Mouse (Mus musculus): ENCODE data around the gene Cux2. TPM values are rescaled to one million over a fixed set of nuclear protein-coding genes. Genes with fewer than 3 reads are reported as not detected.
A peak's percentile ranks its signal among the peaks of the same experiment; 100 is the strongest.
"Not testable (repeated sequence)": the region's sequence is repeated elsewhere in the genome, so short reads cannot be mapped to it uniquely, and the experiment has no call there.

Gene Cux2
- polyA plus RNA-seq, 1 experiment from 2014 or later, result 4.9 TPM

- peaks cover 9% of the 10 kb centered on the region for H3K36me3 ChIP-seq (replicated peaks)
- WGBS, result 65% methylated on average over 5 of the region's 5 CpGs
- DNase-seq (ENCODE audit: low spot score), result no peak
- H3K27me3 ChIP-seq (replicated peaks; ENCODE audit: low read depth, poor library complexity, severe bottlenecking), result 0 out of 2 replicates have a peak, but pooled peaks cover 6% of the 10 kb centered on the region
- H3K27ac ChIP-seq (replicated peaks), result no peak overlapping the region
- no peak overlapping the region for H3K4me3 ChIP-seq
- peaks cover 27% of the 10 kb centered on the region for H3K4me1 ChIP-seq
- no peaks in the 10 kb centered on the region for H3K9me3 ChIP-seq
These were observed 181.9 kb downstream of the Cux2 start for GRCm38 (mm10) chr5:121867963-121868362.

GRCm38 (mm10) chr5:121864330-121864729 is 185.6 kb downstream of the Cux2 start:
- WGBS, result 12% methylated on average over 9 of the region's 11 CpGs
- peaks cover 10% of the 10 kb centered on the region; the same call in 1 of the 2 replicates for H3K9me3 ChIP-seq
- peak overlapping the region; percentile 44 for H3K4me3 ChIP-seq
- 0 out of 2 replicates have a peak, but pooled peaks cover 6% of the 10 kb centered on the region for H3K27me3 ChIP-seq (replicated peaks; ENCODE audit: low read depth, poor library complexity, severe bottlenecking)
- peak; percentile 50 for DNase-seq (ENCODE audit: low spot score)
- peaks cover 27% of the 10 kb centered on the region for H3K4me1 ChIP-seq
- H3K36me3 ChIP-seq (replicated peaks), result peaks cover 15% of the 10 kb centered on the region
- peak overlapping the region; percentile 67 for H3K27ac ChIP-seq (replicated peaks)

GRCm38 (mm10) chr5:121861964-121862363 is 187.9 kb downstream of the Cux2 start:
- H3K27me3 ChIP-seq (replicated peaks; ENCODE audit: low read depth, poor library complexity, severe bottlenecking), result 0 out of 2 replicates have a peak, but pooled peaks cover 4% of the 10 kb centered on the region
- no peak overlapping the region for H3K4me3 ChIP-seq
- peaks cover 15% of the 10 kb centered on the region for H3K4me1 ChIP-seq
- WGBS, result 52% methylated on average over 5 of the region's 5 CpGs
- no peak overlapping the region for H3K27ac ChIP-seq (replicated peaks)
- peaks cover 21% of the 10 kb centered on the region for H3K36me3 ChIP-seq (replicated peaks)
- no peak for DNase-seq (ENCODE audit: low spot score)
- peaks cover 10% of the 10 kb centered on the region; the same call in 1 of the 2 replicates for H3K9me3 ChIP-seq

DNA sequence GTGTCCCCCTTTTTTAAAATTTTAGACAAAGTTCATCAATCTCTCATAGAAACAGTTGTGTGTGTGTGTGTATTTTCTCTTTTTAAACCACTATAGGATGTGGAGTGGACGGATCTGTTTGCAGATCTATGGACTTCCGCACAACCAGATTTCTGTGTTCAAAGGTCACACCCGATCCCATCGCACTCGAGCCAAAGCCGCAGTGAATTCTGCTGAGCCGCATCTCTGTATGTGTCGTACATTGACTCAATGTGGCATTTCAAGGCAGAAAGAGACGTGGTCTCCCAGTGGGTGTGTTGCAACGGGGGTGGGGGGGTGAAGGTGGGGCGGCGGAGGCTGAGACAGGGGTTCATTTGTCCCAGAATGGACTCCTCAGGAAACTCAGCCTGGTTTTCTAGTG is 191.5 kb downstream of the Cux2 start:
- no peak overlapping the region for H3K27ac ChIP-seq (replicated peaks)
- H3K36me3 ChIP-seq (replicated peaks), result peaks cover 55% of the 10 kb centered on the region
- H3K27me3 ChIP-seq (replicated peaks; ENCODE audit: low read depth, poor library complexity, severe bottlenecking), result no peaks in the 10 kb centered on the region
- peaks cover 10% of the 10 kb centered on the region; the same call in 1 of the 2 replicates for H3K9me3 ChIP-seq
- H3K4me3 ChIP-seq, result no peak overlapping the region
- WGBS, result 91% methylated on average over 12 of the region's 12 CpGs
- H3K4me1 ChIP-seq, result peaks cover 9% of the 10 kb centered on the region
- DNase-seq (ENCODE audit: low spot score), result no peak

- H3K27ac ChIP-seq (replicated peaks), result no peak overlapping the region
- H3K4me1 ChIP-seq, result peaks cover 10% of the 10 kb centered on the region
- DNase-seq (ENCODE audit: low spot score), result no peak
- peaks cover 72% of the 10 kb centered on the region for H3K36me3 ChIP-seq (replicated peaks)
- 87% methylated on average over 11 of the region's 11 CpGs for WGBS
- no peak overlapping the region for H3K4me3 ChIP-seq
- no peaks in the 10 kb centered on the region for H3K27me3 ChIP-seq (replicated peaks; ENCODE audit: low read depth, poor library complexity, severe bottlenecking)
- H3K9me3 ChIP-seq, result peaks cover 10% of the 10 kb centered on the region; the same call in 1 of the 2 replicates
These were observed 193.2 kb downstream of the Cux2 start for GRCm38 (mm10) chr5:121856740-121857139.

- H3K4me1 ChIP-seq, result peaks cover 30% of the 10 kb centered on the region
- no peaks in the 10 kb centered on the region for H3K9me3 ChIP-seq
- 79% methylated on average over 10 of the region's 10 CpGs for WGBS
- DNase-seq (ENCODE audit: low spot score), result no peak
- no peak overlapping the region for H3K27ac ChIP-seq (replicated peaks)
- H3K4me3 ChIP-seq, result no peak overlapping the region
- no peaks in the 10 kb centered on the region for H3K27me3 ChIP-seq (replicated peaks; ENCODE audit: low read depth, poor library complexity, severe bottlenecking)
- peaks cover 76% of the 10 kb centered on the region for H3K36me3 ChIP-seq (replicated peaks)
These were observed 195.1 kb downstream of the Cux2 start for GRCm38 (mm10) chr5:121854768-121855167.

DNA sequence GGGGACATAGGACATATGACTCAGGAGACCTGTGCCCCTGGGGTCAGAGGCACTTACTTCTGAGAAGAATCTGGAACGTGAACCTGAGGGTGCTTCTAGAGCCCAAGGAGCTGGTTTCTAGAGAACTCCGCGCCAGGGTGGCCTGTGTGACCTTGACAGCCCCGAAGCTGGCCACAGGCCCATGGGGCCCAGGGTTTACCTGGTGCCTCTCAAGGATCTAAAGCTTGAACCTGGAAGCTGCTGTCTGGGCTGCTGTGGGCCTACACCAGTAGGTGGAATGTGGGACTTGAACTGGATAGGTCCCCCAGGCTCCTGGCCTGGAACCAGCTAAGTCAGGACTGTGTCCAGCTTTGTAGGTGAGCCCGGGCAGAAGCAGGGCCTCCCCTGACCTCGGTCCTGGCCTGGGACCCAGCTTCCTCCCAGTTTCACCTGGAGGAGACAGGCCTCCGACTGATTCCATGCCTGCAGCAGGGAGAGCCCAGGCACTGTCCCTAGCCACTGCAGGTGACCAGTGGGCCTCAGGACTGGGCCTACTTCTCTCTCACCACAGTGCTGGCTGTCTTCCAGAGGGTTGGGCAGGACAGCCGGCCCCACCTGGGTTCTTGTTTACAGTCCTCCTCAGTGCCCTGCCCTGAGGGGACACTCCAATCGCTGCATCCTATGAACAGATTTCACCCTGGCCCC is 196.4 kb downstream of the Cux2 start:
- 86% methylated on average over 9 of the region's 9 CpGs for WGBS
- H3K27ac ChIP-seq (replicated peaks), result no peak overlapping the region
- H3K36me3 ChIP-seq (replicated peaks), result peaks cover 76% of the 10 kb centered on the region

DNA sequence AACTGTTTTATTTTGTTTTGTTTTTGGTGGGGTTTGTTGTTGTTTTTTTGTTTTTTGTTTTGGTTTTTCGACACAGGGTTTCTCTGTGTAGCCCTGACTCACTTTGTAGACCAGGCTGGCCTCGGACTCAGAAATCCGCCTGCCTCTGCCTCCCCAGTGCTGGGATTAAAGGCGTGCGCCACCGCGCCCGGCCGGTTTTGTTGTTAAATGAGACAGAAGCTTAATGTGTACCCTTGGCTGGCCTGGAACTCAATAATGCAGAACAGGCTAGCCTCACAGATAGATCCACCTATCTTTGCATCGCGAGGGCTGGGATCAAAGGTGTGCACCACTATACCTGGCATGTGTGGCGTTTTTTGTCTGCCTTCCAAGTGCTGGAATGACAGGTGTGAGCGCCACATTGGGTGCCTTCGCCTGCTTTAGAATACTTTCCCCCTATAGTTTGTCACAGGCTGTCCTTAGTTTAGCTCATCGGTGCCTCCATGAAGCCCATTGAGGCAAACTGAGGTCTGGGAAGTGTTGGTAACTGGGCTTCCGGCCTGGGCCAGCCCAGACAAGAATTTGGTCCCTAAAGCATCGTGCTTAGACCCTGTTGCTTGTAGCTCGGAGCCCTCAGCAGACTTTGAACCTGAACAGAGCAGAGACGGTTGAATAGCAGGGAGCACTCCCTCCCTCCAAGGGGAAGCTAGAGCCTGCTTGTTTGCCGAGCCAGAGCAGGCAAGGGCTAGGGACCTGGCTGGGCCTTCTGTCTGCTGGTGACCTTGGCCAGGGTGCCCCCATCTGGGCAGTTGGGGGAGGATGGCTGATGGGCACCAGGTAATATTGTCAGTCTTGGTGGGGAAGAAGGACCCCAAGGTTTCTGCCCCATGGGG is 200.2 kb downstream of the Cux2 start:
- Histone ChIP-seq H3K4me1 (peaks cover 47% of the 10 kb centered on the region), H3K4me3 (peak overlapping the region; percentile 85), H3K27me3 (replicated peaks; ENCODE audit: low read depth, poor library complexity, severe bottlenecking) (peaks cover 16% of the 10 kb centered on the region), H3K27ac (replicated peaks) (peak overlapping the region; percentile 95), H3K9me3 (no peaks in the 10 kb centered on the region), H3K36me3 (replicated peaks) (peaks cover 44% of the 10 kb centered on the region)
- WGBS, result 44% methylated on average over 20 of the region's 20 CpGs
- no peak for DNase-seq (ENCODE audit: low spot score)

More for the DNA sequence above, 196.4 kb downstream of the Cux2 start:
- DNase-seq (ENCODE audit: low spot score), result no peak
- no peaks in the 10 kb centered on the region for H3K9me3 ChIP-seq
- H3K27me3 ChIP-seq (replicated peaks; ENCODE audit: low read depth, poor library complexity, severe bottlenecking), result no peaks in the 10 kb centered on the region
- H3K4me3 ChIP-seq, result no peak overlapping the region
- H3K4me1 ChIP-seq, result peaks cover 34% of the 10 kb centered on the region

- peaks cover 41% of the 10 kb centered on the region for H3K4me1 ChIP-seq
- peaks cover 34% of the 10 kb centered on the region for H3K36me3 ChIP-seq (replicated peaks)
- DNase-seq (ENCODE audit: low spot score), result peak; percentile 97
- peak within 1 kb of the TSS; percentile 85 for H3K4me3 ChIP-seq
- peak within 1 kb of the TSS; percentile 95 for H3K27ac ChIP-seq (replicated peaks)
- WGBS, result under 1% methylated on average over 42 of the region's 42 CpGs
- peaks cover 25% of the 10 kb centered on the region for H3K27me3 ChIP-seq (replicated peaks; ENCODE audit: low read depth, poor library complexity, severe bottlenecking)
- H3K9me3 ChIP-seq, result no peaks in the 10 kb centered on the region
These were observed 201.2 kb downstream of the Cux2 start, which contains the start of gene Pheta1 for GRCm38 (mm10) chr5:121848743-121849142. Gene Pheta1 (plus strand): TSS chr5:121848984.

DNA sequence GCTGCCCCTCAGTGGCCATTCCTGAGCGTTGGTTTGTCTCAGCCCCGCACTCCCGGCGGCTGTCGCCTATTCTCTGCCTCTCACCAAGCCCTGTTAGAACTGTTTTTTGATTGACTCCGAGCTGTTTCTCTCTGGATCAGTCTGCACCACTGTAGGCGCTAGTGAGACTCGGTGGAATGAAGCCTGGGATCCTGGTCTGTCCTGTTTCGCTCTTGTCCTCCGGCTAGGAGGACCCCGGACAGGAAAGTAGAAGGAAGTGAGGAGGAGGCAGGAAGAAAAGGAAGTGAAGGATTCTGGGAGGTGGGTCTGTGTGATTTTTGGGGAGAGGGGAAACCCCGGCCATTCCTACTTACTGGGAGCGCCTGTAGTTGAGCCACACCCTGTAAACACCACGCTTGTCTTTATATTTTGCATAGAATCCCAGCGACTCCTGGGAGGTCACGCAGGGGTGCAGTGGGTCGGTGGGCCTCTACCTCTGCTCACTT is 201.8 kb downstream of the Cux2 start:
- Histone ChIP-seq H3K36me3 (replicated peaks) (peaks cover 27% of the 10 kb centered on the region), H3K4me3 (peak overlapping the region; percentile 85), H3K9me3 (no peaks in the 10 kb centered on the region), H3K27me3 (replicated peaks; ENCODE audit: low read depth, poor library complexity, severe bottlenecking) (peaks cover 32% of the 10 kb centered on the region), H3K4me1 (peaks cover 42% of the 10 kb centered on the region), H3K27ac (replicated peaks) (peak overlapping the region; percentile 95)
- WGBS, result 1% methylated on average over 17 of the region's 17 CpGs
- peak; percentile 71 for DNase-seq (ENCODE audit: low spot score)

DNA sequence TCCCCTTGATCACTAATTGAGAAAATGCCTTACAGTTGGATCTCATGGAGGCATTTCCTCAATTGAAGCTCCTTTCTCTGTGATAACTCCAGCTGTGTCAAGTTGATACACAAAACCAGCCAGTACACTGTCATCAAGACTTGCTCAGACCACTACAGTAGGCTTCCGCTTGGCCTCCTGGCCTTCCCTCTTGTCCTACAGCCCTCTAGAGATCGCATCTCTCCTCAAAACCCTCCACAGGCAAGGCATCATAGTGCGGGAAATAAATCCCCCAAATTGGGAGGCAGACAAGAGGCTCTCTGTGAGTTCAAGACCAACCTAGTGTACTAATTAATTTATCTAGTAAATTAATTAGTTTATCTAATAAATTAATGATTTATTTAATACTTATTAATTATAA is 202.6 kb downstream of the Cux2 start:
- not testable (repeated sequence) for H3K4me3 ChIP-seq; DNase-seq (ENCODE audit: low spot score); H3K9me3 ChIP-seq; H3K27ac ChIP-seq (replicated peaks)
- Histone ChIP-seq H3K27me3 (replicated peaks; ENCODE audit: low read depth, poor library complexity, severe bottlenecking) (peaks cover 40% of the 10 kb centered on the region), H3K36me3 (replicated peaks) (peaks cover 19% of the 10 kb centered on the region), H3K4me1 (peaks cover 50% of the 10 kb centered on the region)
- 79% methylated on average over 3 of the region's 3 CpGs for WGBS

- no peak for DNase-seq (ENCODE audit: low spot score)
- no peak overlapping the region for H3K4me3 ChIP-seq
- H3K36me3 ChIP-seq (replicated peaks), result peaks cover 10% of the 10 kb centered on the region
- H3K27ac ChIP-seq (replicated peaks), result no peak overlapping the region
- WGBS, result 83% methylated on average over 11 of the region's 11 CpGs
- H3K4me1 ChIP-seq, result peaks cover 50% of the 10 kb centered on the region
- peaks cover 2% of the 10 kb centered on the region; the same call in 1 of the 2 replicates for H3K9me3 ChIP-seq
- peaks cover 50% of the 10 kb centered on the region for H3K27me3 ChIP-seq (replicated peaks; ENCODE audit: low read depth, poor library complexity, severe bottlenecking)
These were observed 203.6 kb downstream of the Cux2 start for GRCm38 (mm10) chr5:121846322-121846721.

Data from embryonic facial prominence, embryonic 10.5 days (tissue).